Mouse (Mus musculus): ENCODE results near the gene Pigyl.

The Pigyl gene

DNA sequence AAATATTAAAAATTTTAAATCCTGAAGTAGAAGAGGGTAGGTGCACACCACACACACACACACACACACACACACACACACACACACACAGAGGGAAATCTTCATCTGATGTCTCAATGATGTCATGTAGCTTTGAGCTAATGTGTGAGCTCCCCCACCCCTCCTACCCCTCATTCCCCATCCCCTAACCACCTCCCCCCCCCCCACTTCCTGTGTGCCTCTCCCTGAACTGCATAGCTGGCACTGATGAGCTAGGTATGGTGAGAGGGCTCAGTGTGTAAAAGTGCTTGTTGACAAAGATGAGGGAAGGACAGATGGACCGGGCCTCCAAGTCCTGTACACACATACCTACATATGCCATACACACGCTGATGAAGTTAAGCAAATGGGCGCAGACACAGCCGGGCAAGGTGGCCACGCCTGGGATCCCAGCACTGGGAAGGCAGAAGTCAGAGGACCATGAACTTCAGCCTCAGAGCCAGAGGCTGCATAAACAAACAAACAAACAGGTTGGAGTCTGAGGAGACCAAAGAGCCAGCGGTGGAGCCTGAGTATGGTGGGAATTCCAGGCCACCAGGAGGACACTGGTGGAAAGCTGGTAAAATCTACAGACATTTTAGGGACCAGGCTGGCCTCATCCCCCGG is 22.3 kb upstream of the Pigyl start:
- POLR2A ChIA-PET, result interaction anchor here in 3 of 4 experiments (0.6 to 1.8 kb wide), 9 partner anchors 8 to 172 kb away, joined by 3 to 9 read pairs (median 4); partner anchors contain the start of gene Pigyl (in 1 of the 3)

DNA sequence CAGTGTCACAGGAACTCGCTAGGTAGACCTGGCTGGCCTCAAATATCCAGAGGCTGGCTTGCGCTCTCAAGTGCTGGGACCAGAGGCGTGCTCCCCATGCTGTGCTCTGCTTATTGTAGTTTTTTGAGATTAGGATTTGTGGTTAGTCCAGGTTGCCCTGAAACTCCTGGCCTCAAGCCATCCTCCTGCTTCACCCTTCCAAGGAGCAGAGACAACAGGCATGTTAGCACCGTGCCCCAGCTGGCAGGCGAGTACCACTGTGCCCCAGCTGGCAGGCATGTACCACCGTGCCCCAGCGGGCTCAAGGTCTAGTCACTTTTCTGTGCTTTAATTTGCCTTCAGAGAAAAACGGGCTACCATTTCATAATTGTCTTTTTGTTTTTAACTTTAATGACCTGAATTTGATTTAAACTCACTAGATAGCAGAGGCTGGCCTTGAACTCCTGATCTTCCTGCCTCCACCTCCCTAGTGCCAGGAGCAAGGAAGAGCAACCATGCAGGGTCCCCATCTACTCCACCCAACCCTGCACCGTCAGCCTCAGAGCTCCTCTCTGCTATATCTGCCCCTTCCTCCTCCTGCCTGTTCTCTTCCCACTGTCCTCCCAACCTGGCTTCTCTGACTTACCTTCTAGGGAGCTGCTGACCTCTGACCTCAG is 21.5 kb upstream of the Pigyl start:
- ChIA-PET CTCF (interaction anchor here in 2 of 4 experiments (1.3 to 1.6 kb wide), 2 partner anchors 8 to 17 kb away, joined by 5 to 7 read pairs; no protein-coding TSS in a partner anchor), POLR2A (interaction anchor here (0.5 to 2.4 kb wide), 13 partner anchors 9 to 514 kb away, joined by 3 to 9 read pairs (median 3); partner anchors contain the start of genes Ccdc159 (in 1 of the 4), Pigyl (in 1 of the 4) and Tmem205 (in 1 of the 4))

More for the DNA sequence above, 22.3 kb upstream of the Pigyl start:
- CTCF ChIA-PET, result interaction anchor here in 3 of 4 experiments (0.6 to 1.6 kb wide), 3 partner anchors 9 to 17 kb away, joined by 4 to 9 read pairs (median 6); no protein-coding TSS in a partner anchor

DNA sequence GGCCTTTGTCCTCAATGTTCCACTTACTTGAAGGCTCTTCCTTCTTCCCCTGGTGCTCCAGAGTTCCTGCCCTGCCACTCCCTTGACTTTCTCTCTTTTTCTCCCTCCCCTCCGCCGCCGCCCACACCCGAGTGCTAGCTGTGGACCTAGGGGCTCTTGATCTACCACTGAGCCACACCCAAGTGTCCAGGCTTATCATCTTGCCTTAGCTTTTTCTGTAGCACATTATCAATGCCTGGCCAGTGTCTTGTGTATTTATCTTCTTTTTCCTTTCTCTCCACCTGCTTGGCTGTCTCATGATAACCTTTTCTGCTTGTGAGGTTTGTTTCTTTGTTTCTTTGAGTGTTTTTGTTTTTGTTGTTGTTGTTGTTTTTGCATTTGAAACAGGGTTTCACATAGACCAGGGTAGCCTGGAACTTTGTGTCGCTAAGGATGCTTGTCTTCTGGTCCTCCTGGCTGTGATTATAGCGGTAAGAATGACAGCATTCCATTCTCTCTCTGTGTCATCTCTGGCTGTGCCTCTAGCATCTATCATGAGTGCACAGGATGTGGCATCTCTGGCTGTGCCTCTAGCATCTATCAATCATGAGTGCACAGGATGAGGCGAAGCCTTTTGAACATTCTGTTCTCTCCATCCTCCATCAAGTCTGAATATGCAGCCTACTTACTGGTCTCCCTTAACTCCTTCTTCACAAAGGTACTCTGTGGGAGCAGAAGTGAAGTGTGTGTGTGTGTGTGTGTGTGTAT is 20.8 kb upstream of the Pigyl start, which contains the start of gene Acp5:
Gene Acp5, minus strand, starts transcription at position 68 of the 747 bp plus-strand sequence.
- ChIA-PET CTCF (interaction anchor here in 2 of 4 experiments (0.6 to 1.3 kb wide), 2 partner anchors 18 to 441 kb away, joined by 5 to 13 read pairs; no protein-coding TSS in a partner anchor), POLR2A (interaction anchor here in 3 of 4 experiments (0.6 to 2.4 kb wide), 10 partner anchors 10 to 515 kb away, joined by 3 to 9 read pairs (median 3); partner anchors contain the start of genes Ccdc159 (in 1 of the 3), Pigyl (in 1 of the 3) and Tmem205 (in 1 of the 3))

DNA sequence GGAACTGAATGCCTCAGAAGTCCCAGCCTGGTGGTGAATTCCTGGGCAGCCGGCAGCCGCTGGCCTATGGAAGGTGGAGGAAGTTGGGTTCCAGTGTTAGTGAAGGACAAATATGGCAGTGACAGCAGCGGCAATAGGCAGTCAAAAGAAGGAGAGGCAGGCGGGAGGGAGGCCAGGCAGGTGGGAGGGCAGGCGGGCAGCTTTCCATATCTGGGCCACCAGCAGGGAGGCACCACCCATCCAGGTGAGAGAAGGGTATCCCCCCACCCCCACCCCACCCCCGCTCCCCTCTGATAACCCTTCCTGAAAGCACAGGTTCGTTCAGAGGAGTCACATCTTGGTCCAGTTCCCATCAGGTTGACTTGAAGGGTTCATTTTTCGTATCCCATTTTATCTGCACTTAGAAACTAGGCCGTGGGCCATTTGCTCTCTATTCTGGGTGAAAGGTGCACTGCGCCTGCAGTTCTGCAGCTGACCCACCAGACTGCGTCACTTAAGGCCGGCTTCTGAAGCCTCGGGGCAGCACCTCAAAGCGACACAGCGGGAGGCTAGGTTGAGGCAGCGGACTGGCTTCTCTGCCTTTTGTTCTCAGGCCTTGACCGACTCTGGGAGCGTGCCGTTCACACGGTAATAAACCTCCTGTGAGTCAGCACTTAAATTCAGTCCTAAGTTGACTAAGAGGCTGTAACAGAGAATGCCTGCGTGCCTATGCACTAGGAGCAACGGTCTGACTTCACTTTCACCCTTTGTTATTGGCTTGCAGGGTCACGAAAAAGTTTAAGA is 19.7 kb upstream of the Pigyl start:
- ChIA-PET POLR2A (interaction anchor here in 2 of 4 experiments (0.5 to 2.4 kb wide), 7 partner anchors 19 to 997 kb away, joined by 3 to 8 read pairs (median 3); partner anchors contain the start of gene Pigyl (in 1 of the 2)), CTCF (interaction anchor here (0.5 to 2.1 kb wide), 6 partner anchors 19 to 692 kb away, joined by 3 to 14 read pairs (median 4); partner anchors contain the start of gene Pigyl (in 1 of the 4))

DNA sequence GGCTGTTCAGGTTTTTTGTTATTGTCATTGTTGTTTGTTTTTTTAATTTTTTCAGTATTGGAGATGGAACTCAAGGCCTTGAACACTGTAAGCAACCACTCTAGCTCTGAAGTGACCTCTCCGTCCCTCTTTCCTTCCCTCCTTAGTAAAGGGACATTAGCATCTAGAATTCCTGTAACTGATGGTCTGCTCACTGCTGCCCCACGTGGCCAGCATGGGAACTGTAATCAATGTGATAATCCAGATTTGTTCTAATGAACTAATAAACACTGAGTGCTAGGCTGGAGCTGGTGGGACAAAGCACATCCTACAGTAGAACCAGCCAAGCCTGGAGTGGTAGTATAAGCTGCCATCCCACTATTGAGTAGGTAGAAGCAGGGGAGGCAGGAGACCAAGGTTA is 18.2 kb upstream of the Pigyl start:
- ChIA-PET POLR2A (interaction anchor here in 2 of 4 experiments (0.6 to 1.3 kb wide), 7 partner anchors 11 to 127 kb away, joined by 3 to 6 read pairs (median 5); no protein-coding TSS in a partner anchor), CTCF (interaction anchor here in 3 of 4 experiments (0.5 to 2.1 kb wide), 4 partner anchors 14 to 20 kb away, joined by 4 to 14 read pairs (median 6); no protein-coding TSS in a partner anchor)

DNA sequence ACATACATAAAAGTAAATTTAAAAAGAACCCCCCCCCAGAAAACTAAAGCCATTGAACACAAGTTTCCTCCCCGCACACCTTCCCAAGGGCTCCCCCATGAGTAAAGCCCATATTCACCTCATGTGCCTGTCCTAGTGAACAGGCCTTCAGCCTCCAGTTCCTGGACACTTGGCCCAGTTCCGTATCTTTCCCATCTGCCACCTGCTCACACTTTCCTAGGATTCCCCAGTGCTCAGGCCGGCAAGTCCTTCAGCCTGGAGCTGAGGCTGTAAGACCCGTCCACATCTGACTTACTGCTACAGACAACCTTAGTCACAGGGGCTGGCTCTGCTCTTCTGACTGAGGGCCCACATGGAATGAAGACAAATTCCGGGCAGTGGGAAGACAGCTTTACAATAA is 16.9 kb upstream of the Pigyl start:
- ChIA-PET CTCF (no interaction called here), POLR2A (interaction anchor here in 1 of 4 experiments (0.8 kb wide), 1 partner anchor 141 kb away, joined by 3 read pairs; no protein-coding TSS in a partner anchor)

DNA sequence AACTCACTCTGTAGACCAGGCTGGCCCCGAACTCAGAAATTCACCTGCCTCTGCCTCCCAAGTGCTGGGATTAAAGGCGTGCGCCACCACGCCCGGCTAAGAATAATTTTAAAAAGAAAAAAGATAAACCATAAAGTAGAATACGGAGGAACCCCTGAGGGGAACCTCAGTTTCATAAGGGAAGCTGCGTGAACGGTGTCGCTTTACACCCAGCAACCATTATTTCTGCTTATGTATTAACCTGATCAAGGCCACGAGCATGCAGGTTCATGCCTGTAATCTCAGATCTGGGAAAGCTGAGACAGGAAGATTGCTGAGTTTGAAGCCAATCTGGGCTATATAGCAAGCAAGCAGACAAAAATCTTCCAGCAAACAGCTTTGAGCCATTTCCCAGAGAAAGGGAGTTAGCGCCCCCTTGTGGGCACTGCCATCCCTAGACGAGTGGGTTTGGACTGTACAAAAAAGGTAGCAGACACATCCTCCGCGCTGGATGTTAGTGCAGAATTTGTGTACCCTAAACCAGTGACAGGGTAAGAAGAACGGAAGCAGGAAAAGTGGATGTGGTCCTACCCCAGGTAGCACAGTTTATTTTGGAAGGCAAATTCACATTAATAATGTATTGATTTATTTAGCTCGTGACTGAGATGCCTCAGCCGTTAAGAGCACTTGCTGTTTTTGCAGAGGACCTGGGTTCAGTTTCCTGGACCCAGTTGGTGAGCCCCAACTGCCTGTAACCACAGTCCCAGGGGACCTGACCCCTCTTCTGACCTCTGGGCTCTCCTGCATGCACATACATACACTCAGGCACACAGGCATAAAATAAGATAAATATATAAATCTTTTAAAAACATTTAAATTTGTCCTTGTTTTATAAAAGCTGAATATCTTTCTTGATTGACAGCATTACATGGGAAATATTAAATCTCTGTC is 13.3 kb upstream of the Pigyl start:
- CTCF ChIA-PET, result interaction anchor here (0.5 to 3.4 kb wide), 58 partner anchors 9 to 1742 kb away, joined by 3 to 29 read pairs (median 4); partner anchors contain the start of genes Pigyl (in 2 of the 4), Cnn1 (in 1 of the 4), Ecsit (in 1 of the 4) and Epor (in 1 of the 4)

DNA sequence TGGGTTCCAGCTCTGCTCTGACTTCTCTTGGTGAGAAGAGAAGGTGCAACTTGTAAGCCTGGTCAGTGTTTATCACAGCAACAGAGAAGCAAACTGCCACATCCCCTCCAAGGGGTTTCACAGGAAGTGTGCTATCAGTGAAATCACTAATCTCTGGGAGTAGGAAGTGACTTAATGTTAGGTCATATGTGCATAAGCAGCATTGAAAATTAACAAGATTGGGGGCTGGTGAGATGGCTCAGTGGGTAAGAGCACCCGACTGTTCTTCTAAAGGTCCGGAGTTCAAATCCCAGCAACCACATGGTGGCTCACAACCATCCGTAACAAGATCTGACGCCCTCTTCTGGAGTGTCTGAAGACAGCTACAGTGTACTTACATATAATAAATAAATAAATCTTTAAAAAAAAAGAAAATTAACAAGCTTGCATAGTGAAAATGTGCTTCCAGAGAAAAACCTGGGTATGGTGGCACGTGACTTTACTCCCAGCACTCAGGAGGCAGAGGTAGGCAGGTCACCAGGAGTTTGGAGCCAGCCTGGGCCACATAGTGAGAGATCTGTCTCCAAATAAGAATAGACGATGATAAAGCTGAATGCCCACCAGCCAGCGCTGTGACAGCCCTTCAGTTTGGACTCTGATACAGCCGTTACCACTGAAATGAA is 12.2 kb upstream of the Pigyl start:
- CTCF ChIA-PET, result interaction anchor here (0.6 to 3.4 kb wide), 18 partner anchors 11 to 1743 kb away, joined by 3 to 29 read pairs (median 5); partner anchors contain the start of genes Ecsit (in 1 of the 4) and Pigyl (in 1 of the 4)
- POLR2A ChIA-PET, result interaction anchor here in 3 of 4 experiments (0.6 to 1.8 kb wide), 10 partner anchors 12 to 420 kb away, joined by 3 to 12 read pairs (median 4); partner anchors contain the start of gene Pigyl (in 1 of the 3)

More for the DNA sequence above, 13.3 kb upstream of the Pigyl start:
- POLR2A ChIA-PET, result interaction anchor here in 3 of 4 experiments (0.5 to 1.8 kb wide), 17 partner anchors 11 to 419 kb away, joined by 3 to 6 read pairs (median 3); partner anchors contain the start of gene Pigyl (in 1 of the 3)

DNA sequence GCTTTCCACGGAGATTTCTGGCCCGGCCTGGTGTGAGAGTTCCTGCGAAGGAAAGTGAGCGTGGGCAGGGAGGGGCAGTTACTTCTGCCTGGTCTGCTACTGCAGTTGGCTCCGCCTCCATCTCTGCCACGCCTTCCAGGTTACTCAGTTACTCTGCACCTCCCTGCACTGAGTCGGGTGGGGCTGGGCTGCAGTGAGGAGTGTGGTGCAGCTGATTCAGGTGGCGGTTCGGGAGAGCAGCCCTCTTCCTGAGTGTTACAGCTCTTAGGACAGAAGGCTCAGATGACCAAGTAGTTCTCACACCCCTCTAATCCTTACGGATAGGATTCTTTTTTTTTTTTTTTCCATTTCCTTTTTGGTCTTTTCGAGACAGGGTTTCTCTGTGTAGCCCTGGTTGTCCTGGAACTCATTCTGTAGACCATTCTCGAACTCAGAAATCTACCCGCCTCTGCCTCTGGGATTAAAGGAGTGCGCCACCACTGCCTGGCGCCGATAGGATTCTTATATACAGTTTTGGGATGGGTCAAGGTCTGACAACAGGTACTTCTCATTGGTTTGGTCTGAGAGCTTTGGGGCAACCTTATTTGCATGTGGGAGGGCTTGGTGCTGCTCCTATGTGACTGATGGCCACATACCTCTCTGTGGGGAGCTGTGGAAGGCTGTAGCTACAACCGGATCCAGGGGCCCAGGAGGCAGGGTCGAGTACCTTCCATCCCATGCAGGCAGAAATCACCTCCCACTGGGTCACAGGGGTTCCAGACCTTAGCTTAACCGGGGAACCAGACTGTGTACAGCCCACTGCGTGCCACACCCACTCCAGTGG is 7.0 kb upstream of the Pigyl start:
- POLR2A ChIA-PET, result interaction anchor here in 3 of 4 experiments (0.5 to 2.6 kb wide), 36 partner anchors 9 to 360 kb away, joined by 3 to 15 read pairs (median 4); partner anchors contain the start of genes Ecsit (in 2 of the 3), Elavl3 (in 2 of the 3), Gm49318 (in 2 of the 3) and 9530077C05Rik (in 1 of the 3)
- CTCF ChIA-PET, result interaction anchor here (0.6 to 2.4 kb wide), 15 partner anchors 16 to 515 kb away, joined by 3 to 7 read pairs (median 4); partner anchors contain the start of gene Gm49318 (in 1 of the 4)

DNA sequence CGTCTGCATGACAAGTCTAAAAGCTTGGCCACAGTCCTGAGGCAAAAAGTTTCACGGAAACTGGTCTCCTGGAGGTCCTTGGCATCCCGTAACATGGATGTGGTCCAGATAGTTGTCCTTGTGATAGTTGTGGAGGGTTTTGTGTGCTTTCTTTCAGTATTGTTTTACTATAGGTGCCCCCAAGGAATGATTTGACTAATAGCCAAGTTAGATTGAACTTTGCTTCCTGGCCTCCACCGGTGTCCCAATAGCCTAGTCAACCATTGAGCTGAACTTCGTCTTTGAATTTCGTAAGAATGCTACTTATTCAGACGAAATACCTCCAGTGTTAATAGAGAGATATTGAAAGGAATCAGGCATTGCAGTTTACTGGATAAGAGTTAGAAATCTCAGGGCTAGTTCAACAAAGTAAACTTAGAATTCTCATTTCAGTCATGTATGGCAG is 6.4 kb upstream of the Pigyl start:
- CTCF ChIA-PET, result interaction anchor here (0.6 to 2.4 kb wide), 11 partner anchors 16 to 258 kb away, joined by 3 to 7 read pairs (median 4); partner anchors contain the start of gene Gm49318 (in 1 of the 4)
- POLR2A ChIA-PET, result interaction anchor here in 3 of 4 experiments (0.5 to 2.6 kb wide), 29 partner anchors 9 to 360 kb away, joined by 3 to 15 read pairs (median 4); partner anchors contain the start of genes Ecsit (in 2 of the 3), Gm49318 (in 2 of the 3), 9530077C05Rik (in 1 of the 3) and Elavl3 (in 1 of the 3)

DNA sequence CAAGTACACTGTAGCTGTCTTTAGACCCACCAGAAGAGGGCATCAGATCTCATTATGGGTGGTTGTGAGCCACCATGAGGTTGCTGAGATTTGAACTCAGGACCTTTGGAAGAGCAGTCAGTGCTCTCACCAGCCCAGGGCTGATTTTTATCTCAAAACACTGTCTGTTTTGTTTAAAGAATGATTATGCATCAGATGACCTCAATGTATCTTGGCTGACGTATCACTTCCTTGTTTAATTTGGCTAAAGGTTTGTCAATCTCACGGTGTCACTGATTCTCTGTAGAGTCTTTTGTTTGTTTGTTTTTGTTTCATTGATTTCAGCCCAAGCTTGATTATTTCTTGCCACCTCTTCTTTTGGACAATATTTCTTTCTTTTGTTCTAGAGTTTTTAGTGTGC is 5.7 kb upstream of the Pigyl start:
- CTCF ChIA-PET, result interaction anchor here (0.6 to 2.4 kb wide), 11 partner anchors 15 to 618 kb away, joined by 3 to 7 read pairs (median 4); partner anchors contain the start of gene Gm49318 (in 1 of the 4)
- POLR2A ChIA-PET, result interaction anchor here in 3 of 4 experiments (0.7 to 2.6 kb wide), 6 partner anchors 8 to 80 kb away, joined by 3 to 15 read pairs (median 4); partner anchors contain the start of genes Gm49318 (in 1 of the 3), Zfp653 (in 1 of the 3) and Zfp809 (in 1 of the 3)

DNA sequence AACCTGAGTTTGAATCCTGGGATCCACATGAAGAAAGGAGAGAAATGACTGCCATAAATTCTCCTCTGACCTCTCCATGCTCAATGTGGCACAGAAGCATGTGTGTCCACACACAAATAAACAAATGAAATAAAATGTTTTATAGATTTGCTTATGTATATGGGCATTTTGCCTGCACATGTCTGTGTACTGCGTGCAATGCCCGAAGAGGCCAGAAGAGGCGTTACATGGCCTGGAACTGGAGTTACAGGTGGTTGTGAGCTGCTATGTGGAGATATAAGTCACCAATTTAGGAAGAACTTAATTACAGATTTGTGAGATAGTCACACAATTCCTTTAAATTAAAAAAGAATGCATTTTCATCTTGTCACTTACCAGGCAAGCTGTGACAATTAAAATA is 2.8 kb upstream of the Pigyl start:
- CTCF ChIA-PET, result interaction anchor here in 2 of 4 experiments (0.6 to 3.5 kb wide), 7 partner anchors 10 to 99 kb away, joined by 3 to 25 read pairs (median 6); no protein-coding TSS in a partner anchor
- POLR2A ChIA-PET, result interaction anchor here in 2 of 4 experiments (0.9 to 2.5 kb wide), 7 partner anchors 12 to 168 kb away, joined by 3 to 8 read pairs (median 3); partner anchors contain the start of genes Gm49318 (in 1 of the 2), Zfp599 (in 1 of the 2) and Zfp653 (in 1 of the 2)

DNA sequence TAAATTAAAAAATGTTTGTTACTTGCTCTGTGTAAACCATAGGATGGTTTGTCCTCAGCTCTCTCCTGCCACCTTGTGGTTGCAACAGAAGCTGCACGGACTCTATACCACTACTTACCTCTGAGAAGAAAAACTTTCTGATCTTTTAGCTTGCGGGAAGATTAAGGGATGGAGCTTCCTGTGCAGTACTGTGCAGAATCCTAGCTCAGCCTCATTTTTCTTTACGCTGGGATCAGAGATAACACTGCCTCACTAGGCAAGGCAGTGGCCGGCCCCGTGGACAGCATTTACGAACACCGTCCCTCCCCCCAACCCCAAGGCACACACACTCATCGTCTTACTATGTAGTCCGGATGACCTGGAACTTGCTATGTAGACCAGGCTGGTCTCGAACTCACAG is 1.0 kb upstream of the Pigyl start:
- CTCF ChIA-PET, result interaction anchor here (0.5 to 3.5 kb wide), 61 partner anchors 8 to 405 kb away, joined by 3 to 25 read pairs (median 4); partner anchors contain the start of genes Gm49318 (in 4 of the 4), Ecsit (in 2 of the 4), 9530077C05Rik (in 1 of the 4) and Anln (in 1 of the 4)
- POLR2A ChIA-PET, result interaction anchor here (0.5 to 2.9 kb wide), 59 partner anchors 8 to 965 kb away, joined by 3 to 82 read pairs (median 6); partner anchors contain the start of genes Gm49318 (in 3 of the 4), Zfp809 (in 3 of the 4), 9530077C05Rik (in 2 of the 4) and Zfp653 (in 2 of the 4)
